ENCODE assay signal across 22 mouse cellular contexts in genomic region chr16:44505243-44505642, GRCm38 (mm10).
"Had no signal": no experiment of that assay in that cellular context is flagged by ENCODE, and none has a peak within 500 bp of the region (broad histone marks: within the 10 kb centered on the region; RNA-seq: fewer than 3 reads in every experiment).

No protein-coding gene starts in this region.

- H3K9ac ChIP-seq: heart, embryonic 12.5 days; hindbrain, embryonic 13.5 days; hindbrain, embryonic 15.5 days; kidney, embryonic 15.5 days; limb, embryonic 13.5 days; limb, embryonic 15.5 days; liver, embryonic 12.5 days; liver, embryonic 14.5 days had no signal

- H3K36me3 ChIP-seq: liver, embryonic 12.5 days had no signal

- H3K27me3 ChIP-seq: heart, embryonic 12.5 days; hindbrain, embryonic 13.5 days; hindbrain, embryonic 15.5 days; kidney, embryonic 15.5 days; limb, embryonic 13.5 days; limb, embryonic 15.5 days; liver, embryonic 12.5 days had no signal

- H3K27ac ChIP-seq: heart, embryonic 10.5 days; hindbrain, embryonic 13.5 days; hindbrain, embryonic 15.5 days; hindbrain, postnatal 0 days; kidney, embryonic 15.5 days; kidney, postnatal 0 days; limb, embryonic 13.5 days; liver, embryonic 12.5 days; liver, embryonic 14.5 days had no signal

- H3K9me3 ChIP-seq: hindbrain, embryonic 13.5 days; hindbrain, embryonic 15.5 days; limb, embryonic 15.5 days; liver, embryonic 12.5 days had no signal

- H3K4me1 ChIP-seq: liver, embryonic 12.5 days had no signal

- H3K4me3 ChIP-seq: heart, embryonic 10.5 days; heart, embryonic 12.5 days; hindbrain, embryonic 13.5 days; hindbrain, embryonic 15.5 days; kidney, embryonic 15.5 days; limb, embryonic 13.5 days; limb, embryonic 15.5 days; liver, embryonic 12.5 days had no signal

- H3K4me2 ChIP-seq: heart, embryonic 12.5 days; hindbrain, embryonic 13.5 days; hindbrain, embryonic 15.5 days; kidney, embryonic 15.5 days; limb, embryonic 13.5 days; limb, embryonic 15.5 days; liver, embryonic 12.5 days had no signal

- ATAC-seq: hindbrain, postnatal 0 days; intestine, embryonic 16.5 days; liver, embryonic 12.5 days had no signal

- DNase-seq: gastrocnemius, postnatal 14 days; gastrocnemius, postnatal 36 days; heart, postnatal 10 days; heart, postnatal 36 days; kidney, adult 11 months; kidney, adult 9 months; kidney, postnatal 14 days; layer of hippocampus, adult 9-11 months; layer of hippocampus, postnatal 36 days; left cerebral cortex, postnatal 4 days had no signal
